Comparison of ENCODE assay signal across 41 mouse cellular contexts in genomic region chr4:136636511-136636910, GRCm38 (mm10). TPM values are rescaled to one million over a fixed set of nuclear protein-coding genes. Genes with fewer than 3 reads are reported as not detected.
A peak's percentile ranks its signal among the peaks of the same experiment; 100 is the strongest.
DNase-seq lines count a peak whose midpoint lies in the region; ATAC-seq and TF ChIP-seq lines count a peak whose summit lies in the region.
"Had no signal": no experiment of that assay in that cellular context is flagged by ENCODE, and none has a peak within 500 bp of the region (broad histone marks: within the 10 kb centered on the region; RNA-seq: fewer than 3 reads in every experiment).

No protein-coding gene starts in this region.

- no peaks in the 10 kb centered on the region for H3K9me3 ChIP-seq in hindbrain, postnatal 0 days (ENCODE audit: low read length)
- H3K9me3 ChIP-seq in hindbrain, embryonic 11.5 days (ENCODE audit: control insufficient read depth, low read length) = no peaks in the 10 kb centered on the region
- no peaks in the 10 kb centered on the region for H3K9me3 ChIP-seq in neural tube, embryonic 13.5 days
- H3K9me3 ChIP-seq in neural tube, embryonic 15.5 days (replicated peaks) = no peaks in the 10 kb centered on the region
- H3K9me3 ChIP-seq: embryonic facial prominence, embryonic 15.5 days; heart, embryonic 12.5 days; intestine, embryonic 15.5 days; liver, embryonic 15.5 days had no signal

- no peak overlapping the region for H3K4me3 ChIP-seq in hindbrain, postnatal 0 days (ENCODE audit: low read length)
- H3K4me3 ChIP-seq in hindbrain, embryonic 11.5 days (ENCODE audit: low read depth, low read length) = no peak overlapping the region
- peak overlapping the region; percentile 50; the same call in 1 of the 2 replicates for H3K4me3 ChIP-seq in neural tube, embryonic 13.5 days
- no peak overlapping the region for H3K4me3 ChIP-seq in neural tube, embryonic 15.5 days (replicated peaks)
- H3K4me3 ChIP-seq: heart, adult 2 months had no signal

- H3K27ac ChIP-seq in hindbrain, postnatal 0 days = no peak overlapping the region
- no peak overlapping the region for H3K27ac ChIP-seq in hindbrain, embryonic 11.5 days (ENCODE audit: low read depth, low read length)
- H3K27ac ChIP-seq in neural tube, embryonic 13.5 days (replicated peaks) = no peak overlapping the region
- H3K27ac ChIP-seq in neural tube, embryonic 15.5 days (replicated peaks) = no peak overlapping the region
- H3K27ac ChIP-seq: embryonic facial prominence, embryonic 15.5 days; forebrain, embryonic 12.5 days; heart, adult 2 months; intestine, embryonic 15.5 days; limb, embryonic 12.5 days; liver, embryonic 15.5 days had no signal

- H3K4me1 ChIP-seq in hindbrain, postnatal 0 days (ENCODE audit: insufficient read depth, low read length) = peaks cover 6% of the 10 kb centered on the region
- H3K4me1 ChIP-seq in hindbrain, embryonic 11.5 days (replicated peaks; ENCODE audit: control insufficient read depth, insufficient read depth, low read length) = 0 out of 2 replicates have a peak, but pooled peaks cover 4% of the 10 kb centered on the region
- peaks cover 12% of the 10 kb centered on the region for H3K4me1 ChIP-seq in neural tube, embryonic 13.5 days (replicated peaks)
- H3K4me1 ChIP-seq in neural tube, embryonic 15.5 days = peaks cover 23% of the 10 kb centered on the region

- H3K27me3 ChIP-seq in hindbrain, postnatal 0 days (ENCODE audit: insufficient read depth, low read length) = no peaks in the 10 kb centered on the region
- H3K27me3 ChIP-seq in hindbrain, embryonic 11.5 days (ENCODE audit: control insufficient read depth, insufficient read depth, low read length) = peaks cover 17% of the 10 kb centered on the region
- peaks cover 34% of the 10 kb centered on the region for H3K27me3 ChIP-seq in neural tube, embryonic 13.5 days
- H3K27me3 ChIP-seq in neural tube, embryonic 15.5 days (replicated peaks) = peaks cover 9% of the 10 kb centered on the region

- H3K9ac ChIP-seq in hindbrain, postnatal 0 days (replicated peaks; ENCODE audit: low read length) = no peak overlapping the region
- H3K9ac ChIP-seq in hindbrain, embryonic 11.5 days (ENCODE audit: low read depth, low read length) = no peak overlapping the region
- H3K9ac ChIP-seq in neural tube, embryonic 13.5 days = peak overlapping the region; percentile 72; the same call in 1 of the 2 replicates
- H3K9ac ChIP-seq in neural tube, embryonic 15.5 days (replicated peaks) = no peak overlapping the region
- H3K9ac ChIP-seq: liver, embryonic 15.5 days had no signal

- intact Hi-C loops in heart, postnatal 10 days (cut with DNase I) = no loop called here

- H3K36me3 ChIP-seq in hindbrain, postnatal 0 days (ENCODE audit: insufficient read depth, low read length) = no peaks in the 10 kb centered on the region
- no peaks in the 10 kb centered on the region for H3K36me3 ChIP-seq in hindbrain, embryonic 11.5 days (ENCODE audit: control insufficient read depth, insufficient read depth, low read length)
- no peaks in the 10 kb centered on the region for H3K36me3 ChIP-seq in neural tube, embryonic 13.5 days
- no peaks in the 10 kb centered on the region for H3K36me3 ChIP-seq in neural tube, embryonic 15.5 days
- H3K36me3 ChIP-seq: embryonic facial prominence, embryonic 15.5 days; forebrain, embryonic 12.5 days; G1E; heart, embryonic 12.5 days; intestine, embryonic 15.5 days; limb, embryonic 12.5 days; liver, embryonic 15.5 days had no signal

- H3K4me2 ChIP-seq in hindbrain, postnatal 0 days (ENCODE audit: low read depth, low read length) = peak overlapping the region; percentile 73; the same call in 1 of the 2 replicates
- H3K4me2 ChIP-seq in hindbrain, embryonic 11.5 days (replicated peaks; ENCODE audit: low read depth, low read length) = no peak overlapping the region
- H3K4me2 ChIP-seq in neural tube, embryonic 13.5 days = 0 out of 2 replicates have a peak overlapping the region, but pooled peaks have one; percentile 74
- H3K4me2 ChIP-seq in neural tube, embryonic 15.5 days = peak overlapping the region; percentile 86; the same call in 1 of the 2 replicates

- WGBS in hindbrain, postnatal 0 days = 55% methylated on average over 5 of the region's 5 CpGs
- 60% methylated on average over 5 of the region's 5 CpGs for WGBS in hindbrain, embryonic 11.5 days
- WGBS in neural tube, embryonic 13.5 days = 60% methylated on average over 5 of the region's 5 CpGs
- WGBS in neural tube, embryonic 15.5 days = 61% methylated on average over 5 of the region's 5 CpGs

- DNase-seq in hindbrain, postnatal 0 days (ENCODE audit: low spot score) = no peak
- DNase-seq in hindbrain, embryonic 11.5 days (ENCODE audit: low spot score) = no peak
- DNase-seq in neural tube, embryonic 10.5 days (ENCODE audit: extremely low spot score, low spot score) = no peak
- DNase-seq in R1 (ENCODE audit: low read depth, low spot score) = peak; percentile 89
- no peak for DNase-seq in heart, postnatal 10 days
- DNase-seq: adrenal gland, postnatal 14 days; B cell, adult 2 months; cerebellum, adult 11 months; cerebellum, adult 9-11 months; embryo, embryonic 11 days; forebrain, postnatal 0 days; heart, adult 2 months; kidney, adult 2 months; kidney, postnatal 25 days; lung, embryonic 14.5 days; lung, postnatal 36 days; thymus, adult 18-20 months; thymus, postnatal 25 days had no signal

- TF ChIP-seq CTCF in hindbrain, postnatal 0 days (IDR thresholded peaks at IDR 0.05; ENCODE audit: low read depth) = no peak

- ATAC-seq in hindbrain, postnatal 0 days = no peak
- no peak for ATAC-seq in hindbrain, embryonic 11.5 days (ENCODE audit: low FRiP score)
- no peak for ATAC-seq in neural tube, embryonic 13.5 days (ENCODE audit: low read depth)
- no peak for ATAC-seq in neural tube, embryonic 15.5 days (ENCODE audit: low FRiP score)

RNA-seq across cellular contexts. Expression of gene Lactbl1, which starts 14.1 kb away (rescaled TPM):
- total RNA-seq in hindbrain, postnatal 0 days (2014; rRNA removed) = 0.42 TPM in 1 of 2 replicates, not detected in the other
- polyA plus RNA-seq in hindbrain, postnatal 0 days (2015; fragmentation: Nextera tagmentation; extraction: Ambion mirVana) = 0.06 TPM in 2 replicates
- not detected in 2 replicates for polyA plus RNA-seq in hindbrain, embryonic 11.5 days (2014; fragmentation: Nextera tagmentation; extraction: Ambion mirVana)
- polyA plus RNA-seq in neural tube, embryonic 13.5 days (2015; fragmentation: Nextera tagmentation; extraction: Ambion mirVana) = 0.10 TPM in 1 of 2 replicates, not detected in the other
- 0.05 and 0.10 TPM in 2 replicates for polyA plus RNA-seq in neural tube, embryonic 15.5 days (2015; fragmentation: Nextera tagmentation; extraction: Ambion mirVana)
- total RNA-seq in heart, postnatal 10 days (2021) = not detected
- total RNA-seq: adrenal gland, postnatal 14 days; G1E; gastrocnemius, adult 8-10 months; gastrocnemius, postnatal 4 days; heart, adult 2 months; layer of hippocampus, adult 18-20 months; left cerebral cortex, adult 18-20 months; left cerebral cortex, postnatal 25 days; liver, adult 2 months; megakaryocyte, adult 5-6 weeks; neutrophil, adult 5-6 weeks had no signal
- polyA plus RNA-seq: embryonic facial prominence, embryonic 15.5 days; heart, embryonic 12.5 days; heart, postnatal 0 days; intestine, embryonic 15.5 days; kidney, adult 2 months; limb, embryonic 12.5 days; liver, adult 2 months; liver, embryonic 15.5 days; lung, embryonic 14.5 days; midbrain, embryonic 11.5 days; small intestine, adult 2 months had no signal

RNA-seq across cellular contexts. Expression of gene Tex46, which starts 26.3 kb away (rescaled TPM):
- total RNA-seq in hindbrain, postnatal 0 days (2014; rRNA removed) = not detected in 2 replicates
- polyA plus RNA-seq in hindbrain, postnatal 0 days (2015; fragmentation: Nextera tagmentation; extraction: Ambion mirVana) = not detected in 2 replicates
- not detected in 2 replicates for polyA plus RNA-seq in hindbrain, embryonic 11.5 days (2014; fragmentation: Nextera tagmentation; extraction: Ambion mirVana)
- polyA plus RNA-seq in neural tube, embryonic 13.5 days (2015; fragmentation: Nextera tagmentation; extraction: Ambion mirVana) = not detected in 2 replicates
- polyA plus RNA-seq in neural tube, embryonic 15.5 days (2015; fragmentation: Nextera tagmentation; extraction: Ambion mirVana) = not detected in 2 replicates
- total RNA-seq in heart, postnatal 10 days (2021) = not detected
- total RNA-seq: adrenal gland, postnatal 14 days; forebrain, postnatal 0 days; G1E; gastrocnemius, adult 8-10 months; gastrocnemius, postnatal 4 days; heart, adult 2 months; hematopoietic stem cell, adult 5-6 weeks; layer of hippocampus, adult 18-20 months; layer of hippocampus, postnatal 10 days; left cerebral cortex, adult 18-20 months; left cerebral cortex, postnatal 25 days; liver, adult 2 months; megakaryocyte, adult 5-6 weeks; neutrophil, adult 5-6 weeks had no signal
- polyA plus RNA-seq: embryonic facial prominence, embryonic 15.5 days; forebrain, embryonic 12.5 days; forebrain, postnatal 0 days; G1E; heart, adult 2 months; heart, embryonic 12.5 days; heart, postnatal 0 days; intestine, embryonic 15.5 days; kidney, adult 2 months; limb, embryonic 12.5 days; liver, adult 2 months; liver, embryonic 15.5 days; lung, embryonic 14.5 days; midbrain, embryonic 11.5 days; small intestine, adult 2 months; stomach, embryonic 14.5 days had no signal

RNA-seq across cellular contexts. Expression of gene Kdm1a, which starts 34.0 kb away (rescaled TPM):
- 121 and 123 TPM in 2 replicates for total RNA-seq in hindbrain, postnatal 0 days (2014; rRNA removed)
- polyA plus RNA-seq in hindbrain, postnatal 0 days (2015; fragmentation: Nextera tagmentation; extraction: Ambion mirVana) = 41.2 and 44.8 TPM in 2 replicates
- polyA plus RNA-seq in hindbrain, embryonic 11.5 days (2014; fragmentation: Nextera tagmentation; extraction: Ambion mirVana) = 91.7 and 102 TPM in 2 replicates
- polyA plus RNA-seq in neural tube, embryonic 13.5 days (2015; fragmentation: Nextera tagmentation; extraction: Ambion mirVana) = 76.5 TPM in 2 replicates
- polyA plus RNA-seq in neural tube, embryonic 15.5 days (2015; fragmentation: Nextera tagmentation; extraction: Ambion mirVana) = 46.6 and 49.8 TPM in 2 replicates
- total RNA-seq in heart, postnatal 10 days (2021) = 10 to 100 TPM; 42.9 to 52.6 TPM
